Mouse (Mus musculus): ENCODE measurements around the gene Ankrd24.

The Ankrd24 gene

DNA sequence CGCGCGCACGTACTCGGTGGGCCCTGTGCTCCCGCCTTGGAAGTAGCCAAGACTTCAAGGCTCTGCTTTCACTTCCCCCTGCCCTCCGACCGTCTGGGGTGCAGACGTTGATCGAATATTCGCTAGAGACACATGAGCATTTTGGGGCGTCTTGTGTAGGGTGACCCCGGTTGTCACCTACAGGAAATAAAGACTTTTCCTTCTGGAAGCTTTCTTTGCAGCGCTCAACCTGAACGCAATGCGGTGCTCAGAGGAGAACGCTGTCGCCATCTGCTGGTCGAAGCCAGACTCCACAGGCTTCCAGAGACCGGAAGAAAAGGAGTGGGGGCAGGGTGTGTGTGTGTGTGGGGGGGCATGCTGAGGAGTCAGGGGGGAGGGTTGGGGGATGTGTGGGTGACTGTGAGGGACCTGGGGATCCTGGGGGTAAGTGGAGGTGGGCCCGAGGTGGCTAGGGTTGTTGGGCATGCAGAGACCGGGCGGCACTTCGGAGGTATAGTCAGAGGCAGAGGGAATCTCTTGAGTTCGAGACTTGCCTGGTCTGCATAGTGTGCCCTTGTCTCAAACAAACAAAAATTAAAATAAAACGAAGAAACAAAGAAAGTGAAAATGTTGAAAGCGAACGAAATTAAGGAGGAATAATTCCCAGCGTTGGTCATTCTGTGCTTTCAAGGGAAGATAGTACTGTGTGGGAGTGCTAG lies 23.2 kb upstream of the Ankrd24 start:
- in situ Hi-C loops (cut with MboI, MseI), result loop anchor here (5.0 kb wide), 1 partner anchor 38 kb away; no protein-coding TSS in a partner anchor

GRCm38 (mm10) chr10:81605666-81605973 lies 22.7 kb upstream of the Ankrd24 start:
- in situ Hi-C loops (cut with MboI, MseI), result no loop called here

- in situ Hi-C loops (cut with MboI, MseI), result no loop called here
Observed at GRCm38 (mm10) chr10:81605974-81606751, 22.2 kb upstream of the Ankrd24 start, which contains the start of gene BC025920. Gene BC025920, plus strand, starts transcription at chr10:81606270.

- in situ Hi-C loops (cut with MboI, MseI), result no loop called here
Observed at GRCm38 (mm10) chr10:81608308-81608707, 20.0 kb upstream of the Ankrd24 start.

DNA sequence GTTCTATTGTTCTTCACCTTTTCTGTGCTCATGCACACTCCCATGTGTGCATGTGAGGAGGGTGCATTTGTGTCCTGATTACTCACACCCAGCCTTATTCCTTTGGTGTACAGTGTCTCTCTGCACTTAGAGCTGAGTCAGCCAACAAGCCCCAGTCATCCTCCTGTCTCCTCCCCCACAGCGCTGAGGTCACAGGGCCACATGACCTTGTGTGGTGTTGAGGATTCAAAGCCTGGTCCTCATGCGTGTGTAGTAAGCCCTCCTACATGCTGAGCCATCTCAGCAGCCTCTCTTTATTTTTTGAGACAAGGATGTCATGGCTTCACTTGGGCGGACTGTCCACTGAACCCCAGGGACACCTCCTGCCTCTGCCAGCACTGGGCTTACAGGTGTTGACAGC lies 15.6 kb upstream of the Ankrd24 start:
- in situ Hi-C loops (cut with MboI, MseI), result no loop called here

DNA sequence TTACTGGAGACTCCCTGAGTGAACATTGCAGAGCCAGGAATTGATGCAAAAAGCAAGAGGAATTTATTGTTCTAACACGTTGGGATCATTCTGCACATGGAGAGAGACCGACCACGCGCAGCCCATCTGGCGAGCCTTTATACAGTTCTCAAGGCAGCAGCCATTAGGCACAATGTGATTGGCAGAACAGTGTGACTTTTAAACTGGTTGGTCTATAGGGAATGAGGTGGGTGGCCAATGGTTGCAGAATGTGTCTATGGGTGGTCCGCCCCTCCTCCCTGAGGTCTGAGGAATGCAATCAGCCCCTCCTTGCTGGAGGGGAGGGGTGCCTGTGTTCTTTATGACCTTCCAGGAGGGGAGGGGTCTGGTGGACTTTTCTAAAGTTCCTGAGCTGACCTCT lies 12.9 kb upstream of the Ankrd24 start:
- in situ Hi-C loops (cut with MboI, MseI), result no loop called here

DNA sequence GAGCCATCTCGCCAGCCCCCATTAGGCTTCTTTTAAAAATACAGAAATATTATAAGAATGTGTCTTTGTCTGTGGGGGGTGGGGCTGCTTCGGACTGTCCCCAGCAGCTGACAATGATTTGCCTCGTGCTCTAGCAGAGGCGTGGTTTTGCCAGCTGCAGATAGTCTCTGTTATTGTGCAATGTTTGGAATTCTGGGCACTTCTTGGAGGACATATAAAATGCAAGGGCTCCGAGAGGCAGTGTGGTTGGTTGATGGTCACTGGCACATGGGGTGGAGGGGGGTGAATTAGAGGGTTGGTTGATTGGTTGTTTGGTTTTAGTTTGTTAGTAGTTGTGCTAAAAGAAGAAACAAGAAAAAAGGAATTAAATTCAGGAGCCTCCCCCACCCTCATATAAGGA lies 8.4 kb upstream of the Ankrd24 start:
- in situ Hi-C loops (cut with MboI, MseI), result no loop called here

DNA sequence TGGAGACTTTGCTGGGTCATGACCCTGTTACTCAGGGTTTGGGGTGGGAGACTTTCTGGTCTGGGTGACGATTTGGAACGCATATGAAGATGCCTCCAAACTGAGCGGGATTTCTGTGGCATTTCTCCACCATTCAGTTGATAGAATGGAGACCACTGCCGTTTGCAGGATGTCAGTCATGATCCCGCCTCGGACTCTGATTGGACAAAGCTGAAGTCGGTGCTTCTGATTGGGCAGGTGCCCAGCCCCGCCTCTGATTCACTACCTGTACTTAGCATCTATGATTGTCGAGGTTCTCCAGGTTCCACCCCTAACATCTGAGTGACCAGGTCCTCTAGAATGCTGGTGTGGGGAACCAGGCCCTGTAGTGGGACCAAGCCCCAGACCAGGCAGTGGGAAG lies 7.6 kb upstream of the Ankrd24 start:
- in situ Hi-C loops (cut with MboI, MseI), result no loop called here

DNA sequence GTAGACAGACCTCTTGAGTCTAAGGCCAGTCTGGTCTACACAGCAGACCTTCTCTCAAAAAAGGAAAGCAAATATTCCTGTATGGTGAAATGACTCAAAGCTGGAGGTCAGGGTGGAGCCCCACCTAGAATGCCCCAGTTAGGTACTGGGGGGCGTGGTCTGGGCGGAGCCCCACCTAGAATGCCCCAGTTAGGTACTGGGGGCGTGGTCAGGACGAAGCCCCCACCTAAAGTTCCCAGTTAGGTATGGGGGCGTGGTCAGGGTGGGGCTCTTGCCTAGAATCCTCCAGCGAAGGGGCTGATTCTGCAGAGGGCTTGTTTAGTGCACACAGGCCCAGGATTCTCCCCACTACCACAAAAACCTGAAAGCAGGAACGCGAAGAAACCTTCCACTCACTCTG lies 4.9 kb upstream of the Ankrd24 start:
- in situ Hi-C loops (cut with MboI, MseI), result no loop called here

- in situ Hi-C loops (cut with MboI, MseI), result loop anchor here (25.0 kb wide), 1 partner anchor 1911 kb away; the partner anchor contains the start of genes Aldh1l2 and Washc4
Observed at GRCm38 (mm10) chr10:81626101-81626993, 2.0 kb upstream of the Ankrd24 start.

GRCm38 (mm10) chr10:81626994-81627835 lies 1.1 kb upstream of the Ankrd24 start, which contains the start of gene Sirt6:
Gene Sirt6, minus strand, starts transcription at chr10:81627797.
- in situ Hi-C loops (cut with MboI, MseI), result loop anchor here (25.0 kb wide), 1 partner anchor 1910 kb away; the partner anchor contains the start of genes Aldh1l2 and Washc4

DNA sequence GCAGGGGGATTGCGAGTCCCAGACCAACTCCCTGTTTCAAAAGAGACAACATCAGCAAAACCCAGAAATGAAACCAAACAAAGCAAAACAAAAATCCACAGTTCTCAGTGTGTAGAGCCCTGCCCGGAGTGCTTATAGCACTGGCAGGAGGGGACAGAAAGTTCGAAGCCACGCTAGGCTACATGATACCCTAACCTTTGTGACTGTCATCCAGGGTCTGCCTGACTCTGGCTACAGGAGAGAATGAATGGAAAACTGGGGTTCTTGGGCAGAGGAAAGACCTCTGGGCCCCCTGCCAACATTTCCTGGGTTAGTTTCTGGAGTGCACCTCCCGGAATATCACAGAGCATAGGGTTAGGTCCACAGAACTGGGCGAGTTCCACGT lies 512 bp upstream of the Ankrd24 start:
- in situ Hi-C loops (cut with MboI, MseI), result loop anchor here (25.0 kb wide), 1 partner anchor 1909 kb away; the partner anchor contains the start of genes Aldh1l2 and Washc4

DNA sequence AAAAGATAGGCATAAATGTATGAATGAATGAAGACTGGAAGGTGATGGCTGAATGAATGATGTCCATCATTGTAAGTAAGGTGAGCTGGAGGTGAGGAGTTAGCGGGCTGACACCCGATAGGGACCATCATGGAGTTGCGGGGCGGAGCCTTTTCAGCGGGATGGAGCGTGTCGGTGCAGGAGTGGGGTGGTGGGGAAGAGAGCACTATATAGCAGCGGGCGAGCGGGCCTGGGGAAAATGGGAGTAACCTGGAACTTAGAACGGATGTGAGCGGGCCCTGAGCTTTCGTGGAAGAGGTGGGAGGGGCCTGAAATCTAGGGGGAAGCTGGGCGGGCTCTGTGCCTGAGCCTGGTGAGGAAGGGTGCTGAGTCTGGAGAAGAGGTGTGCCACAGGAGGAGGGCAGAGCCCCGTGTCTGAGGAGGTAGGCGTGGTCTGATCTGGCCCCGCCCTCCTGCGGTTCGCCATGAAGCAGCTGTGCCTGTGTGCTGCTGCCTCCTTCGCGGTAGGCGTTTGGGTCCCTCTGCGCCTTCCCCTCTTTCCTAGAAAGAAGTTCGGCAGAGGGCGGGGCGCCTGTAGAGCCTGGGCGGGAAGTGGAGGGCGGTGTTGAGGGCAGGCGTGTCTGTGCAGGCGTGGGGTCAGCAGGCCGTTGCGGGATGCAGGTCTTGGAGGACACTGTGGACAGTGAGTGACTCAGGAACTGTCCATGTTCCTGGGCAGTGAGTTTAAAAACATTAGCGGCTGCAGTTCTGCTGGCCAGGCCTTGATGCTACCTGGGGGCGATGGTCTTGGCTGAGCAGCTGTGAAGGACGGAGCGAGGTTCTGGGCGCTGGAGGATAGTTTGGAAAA lies 5.1 kb downstream of the Ankrd24 start:
- in situ Hi-C loops (cut with MboI, MseI), result loop anchor here (10.0 to 25.0 kb wide), 2 partner anchors 71 to 1904 kb away; partner anchors contain the start of genes Aldh1l2, Washc4 and Zfp433

GRCm38 (mm10) chr10:81636338-81636737 lies 8.0 kb downstream of the Ankrd24 start:
- in situ Hi-C loops (cut with MboI, MseI), result loop anchor here (5.0 to 25.0 kb wide), 3 partner anchors 68 to 1901 kb away; partner anchors contain the start of genes Aldh1l2, Washc4 and Zfp433

DNA sequence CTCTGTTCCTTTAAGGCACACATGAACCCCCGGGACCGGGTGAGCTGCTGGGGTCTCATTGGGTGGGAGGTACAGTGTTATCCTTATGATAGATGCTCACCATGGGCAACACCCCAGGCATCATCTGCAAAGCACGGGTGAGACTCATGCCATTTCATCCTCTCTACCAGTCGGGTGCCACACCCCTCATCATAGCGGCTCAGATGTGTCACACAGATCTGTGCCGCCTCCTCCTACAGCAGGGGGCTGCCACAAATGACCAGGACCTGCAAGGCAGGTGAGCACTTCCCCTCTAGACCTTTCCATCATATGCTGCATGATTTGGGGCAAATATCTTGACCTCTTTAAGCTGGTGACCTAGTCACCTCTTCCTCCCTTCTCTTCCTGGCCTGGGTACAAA lies 9.8 kb downstream of the Ankrd24 start:
- in situ Hi-C loops (cut with MboI, MseI), result loop anchor here (5.0 to 25.0 kb wide), 3 partner anchors 67 to 1899 kb away; partner anchors contain the start of genes Aldh1l2, Washc4 and Zfp433

DNA sequence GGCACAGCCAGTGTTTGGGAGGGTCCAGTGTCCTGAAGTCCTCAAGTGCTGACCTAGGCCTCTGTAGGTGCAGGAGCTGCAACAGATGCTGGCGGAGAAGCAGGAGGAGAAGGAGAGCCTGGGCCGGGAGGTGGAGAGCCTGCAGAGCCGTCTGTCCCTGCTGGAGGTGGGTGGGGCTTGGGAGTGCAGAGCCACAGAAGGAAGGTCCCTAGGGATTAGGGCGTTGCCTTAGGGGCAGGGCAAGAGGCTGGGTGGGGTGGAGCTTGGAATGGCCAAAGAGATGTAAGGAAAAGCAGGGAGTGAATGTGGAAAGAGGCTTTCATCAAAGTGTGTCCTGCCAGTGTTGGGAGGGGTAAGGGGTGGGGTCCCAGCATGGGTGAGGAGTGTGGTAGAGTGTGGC lies 12.5 kb downstream of the Ankrd24 start:
- in situ Hi-C loops (cut with MboI, MseI), result loop anchor here (5.0 to 25.0 kb wide), 2 partner anchors 79 to 1896 kb away; partner anchors contain the start of genes Aldh1l2 and Washc4

DNA sequence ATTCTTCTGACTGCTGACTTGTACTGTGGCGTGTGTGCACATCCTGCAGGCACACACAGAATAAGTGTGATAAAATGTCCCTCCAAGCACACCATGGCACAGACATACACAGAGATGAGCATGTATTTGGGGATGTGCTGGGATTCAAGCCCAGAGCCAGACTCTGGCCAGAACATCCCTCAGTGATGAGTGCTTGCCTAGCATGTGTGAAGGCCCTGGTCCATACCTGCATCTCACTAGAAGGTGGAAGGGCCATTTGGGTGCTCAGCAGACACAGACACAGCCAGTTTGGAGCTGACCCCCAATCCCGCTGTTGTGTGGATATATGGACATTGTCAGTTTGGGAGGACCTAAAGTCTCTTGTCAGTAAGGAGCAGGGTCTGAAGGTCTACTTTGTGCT lies 13.2 kb downstream of the Ankrd24 start:
- in situ Hi-C loops (cut with MboI, MseI), result loop anchor here (5.0 to 25.0 kb wide), 2 partner anchors 79 to 1896 kb away; partner anchors contain the start of genes Aldh1l2 and Washc4

GRCm38 (mm10) chr10:81641978-81642647 lies 13.8 kb downstream of the Ankrd24 start:
- in situ Hi-C loops (cut with MboI, MseI), result loop anchor here (5.0 to 25.0 kb wide), 2 partner anchors 80 to 1895 kb away; partner anchors contain the start of genes Aldh1l2 and Washc4

Measured in T-helper 1 cell (primary cell).